Mouse (Mus musculus) left cerebral cortex, adult 18-20 months (tissue): ENCODE results near the gene Tgfbr1. TPM values are rescaled to one million over a fixed set of nuclear protein-coding genes. Genes with fewer than 3 reads are reported as not detected.

Experiments
- DNase-seq, 2 experiments: peaks; one replicate each; pipeline ENCODE4 v3.0.0; 2021 to 2022; ENCODE audit warnings: low spot score in 2 of 2, mixed read lengths in 1 of 2
- total RNA-seq, 2 experiments: library from RNA; stranded (reverse); gene quantifications; 2 replicates each; pipeline ENCODE4 v1.2.3; 2021

The Tgfbr1 gene
- total RNA-seq, 2 experiments from 2014 or later: 17.5 to 18.1 TPM

GRCm38 (mm10) chr4:47419268-47419973 lies 66.4 kb downstream of the Tgfbr1 start:
- no peak for DNase-seq

GRCm38 (mm10) chr4:47420191-47420590 lies 67.2 kb downstream of the Tgfbr1 start:
- DNase-seq: no peak

GRCm38 (mm10) chr4:47422194-47422593 lies 69.2 kb downstream of the Tgfbr1 start:
- no peak for DNase-seq

GRCm38 (mm10) chr4:47422946-47423345 lies 69.9 kb downstream of the Tgfbr1 start:
- no peak for DNase-seq

- no peak for DNase-seq
Observed at GRCm38 (mm10) chr4:47424376-47424775, 71.4 kb downstream of the Tgfbr1 start.

GRCm38 (mm10) chr4:47425247-47425830 lies 72.3 kb downstream of the Tgfbr1 start:
- no peak for DNase-seq

- no peak for DNase-seq
Observed at GRCm38 (mm10) chr4:47427606-47428005, 74.6 kb downstream of the Tgfbr1 start.

- no peak for DNase-seq
Observed at GRCm38 (mm10) chr4:47430557-47430956, 77.5 kb downstream of the Tgfbr1 start.

- no peak for DNase-seq
Observed at GRCm38 (mm10) chr4:47431081-47431480, 78.1 kb downstream of the Tgfbr1 start.

- DNase-seq: no peak
Observed at GRCm38 (mm10) chr4:47432766-47433165, 79.7 kb downstream of the Tgfbr1 start.

GRCm38 (mm10) chr4:47435131-47435530 lies 82.1 kb downstream of the Tgfbr1 start:
- no peak for DNase-seq

- no peak for DNase-seq
Observed at GRCm38 (mm10) chr4:47435566-47436360, 82.7 kb downstream of the Tgfbr1 start.

GRCm38 (mm10) chr4:47437365-47438340 lies 84.6 kb downstream of the Tgfbr1 start:
- peak; percentile 86 to 92 for DNase-seq

- no peak for DNase-seq
Observed at GRCm38 (mm10) chr4:47438956-47439355, 85.9 kb downstream of the Tgfbr1 start.

- DNase-seq: peak; percentile 28 to 31
Observed at GRCm38 (mm10) chr4:47440951-47441350, 87.9 kb downstream of the Tgfbr1 start.

GRCm38 (mm10) chr4:47448526-47448925 lies 95.5 kb downstream of the Tgfbr1 start:
- no peak for DNase-seq

- DNase-seq: no peak
Observed at GRCm38 (mm10) chr4:47449116-47449515, 96.1 kb downstream of the Tgfbr1 start.

- no peak for DNase-seq
Observed at GRCm38 (mm10) chr4:47449586-47450522, 96.8 kb downstream of the Tgfbr1 start.
